Comparison of ENCODE assay signal across 15 mouse cellular contexts in genomic region chr12:26886635-26887014, GRCm38 (mm10).
DNase-seq lines count a peak whose midpoint lies in the region; ATAC-seq and TF ChIP-seq lines count a peak whose summit lies in the region.
"Had no signal": no experiment of that assay in that cellular context is flagged by ENCODE, and none has a peak within 500 bp of the region (broad histone marks: within the 10 kb centered on the region; RNA-seq: fewer than 3 reads in every experiment).

No protein-coding gene starts in this region.

- no peaks in the 10 kb centered on the region for H3K36me3 ChIP-seq in forebrain, embryonic 10.5 days (replicated peaks)
- no peaks in the 10 kb centered on the region for H3K36me3 ChIP-seq in hindbrain, embryonic 14.5 days (replicated peaks; ENCODE audit: control insufficient read depth, insufficient read depth)
- H3K36me3 ChIP-seq in midbrain, postnatal 0 days (ENCODE audit: insufficient read depth, low read length), result no peaks in the 10 kb centered on the region

- H3K27me3 ChIP-seq in forebrain, embryonic 10.5 days (ENCODE audit: poor library complexity, severe bottlenecking), result no peaks in the 10 kb centered on the region
- H3K27me3 ChIP-seq in hindbrain, embryonic 14.5 days (ENCODE audit: control insufficient read depth, insufficient read depth, low read length), result no peaks in the 10 kb centered on the region
- no peaks in the 10 kb centered on the region for H3K27me3 ChIP-seq in midbrain, postnatal 0 days (ENCODE audit: insufficient read depth, low read length)
- H3K27me3 ChIP-seq: megakaryocyte, embryonic 14.5 days; Patski had no signal

- peaks cover 52% of the 10 kb centered on the region for H3K4me1 ChIP-seq in forebrain, embryonic 10.5 days
- H3K4me1 ChIP-seq in hindbrain, embryonic 14.5 days (replicated peaks; ENCODE audit: control insufficient read depth, insufficient read depth, low read length), result peaks cover 52% of the 10 kb centered on the region
- H3K4me1 ChIP-seq in midbrain, postnatal 0 days (ENCODE audit: insufficient read depth, low read length), result peaks cover 5% of the 10 kb centered on the region; the same call in 1 of the 2 replicates
- H3K4me1 ChIP-seq: megakaryocyte, embryonic 14.5 days had no signal

- H3K9me3 ChIP-seq in forebrain, embryonic 10.5 days, result no peaks in the 10 kb centered on the region
- no peaks in the 10 kb centered on the region for H3K9me3 ChIP-seq in hindbrain, embryonic 14.5 days (ENCODE audit: control insufficient read depth, low read length)
- no peaks in the 10 kb centered on the region for H3K9me3 ChIP-seq in midbrain, postnatal 0 days (ENCODE audit: low read length)

- DNase-seq in layer of hippocampus, postnatal 10 days (ENCODE audit: low spot score in 2 of 2), result peak; percentile 15 to 34
- DNase-seq in layer of hippocampus, adult 18-20 months (ENCODE audit: low spot score in 2 of 2), result no peak
- peak; percentile 29 for DNase-seq in forebrain, embryonic 10.5 days (ENCODE audit: extremely low spot score, low spot score)
- DNase-seq in hindbrain, embryonic 14.5 days (ENCODE audit: low spot score), result no peak
- peak; percentile 51 for DNase-seq in midbrain, postnatal 0 days (ENCODE audit: low spot score)
- DNase-seq in urinary bladder, postnatal 4 days (ENCODE audit: low spot score in 2 of 2), result no peak
- no peak for DNase-seq in adipocyte (ENCODE audit: low spot score)
- DNase-seq: adrenal gland, postnatal 14 days; cerebellum, adult 11-12 months; heart, adult 2 months; kidney, postnatal 25 days; thymus, postnatal 4 days had no signal

- H3K9ac ChIP-seq in hindbrain, embryonic 14.5 days, result 0 out of 2 replicates have a peak overlapping the region, but pooled peaks have one; percentile 35
- H3K9ac ChIP-seq in midbrain, postnatal 0 days (replicated peaks; ENCODE audit: low read length, poor library complexity, severe bottlenecking), result no peak overlapping the region

- peak overlapping the region; percentile 86 for H3K27ac ChIP-seq in forebrain, embryonic 10.5 days
- H3K27ac ChIP-seq in hindbrain, embryonic 14.5 days, result peak overlapping the region; percentile 88
- peak overlapping the region; percentile 77 for H3K27ac ChIP-seq in midbrain, postnatal 0 days (ENCODE audit: low read depth, low read length)
- H3K27ac ChIP-seq: heart, adult 2 months had no signal

- peak; percentile 46; the same call in 1 of the 2 replicates for ATAC-seq in hindbrain, embryonic 14.5 days (ENCODE audit: low FRiP score)
- ATAC-seq in midbrain, postnatal 0 days (ENCODE audit: low FRiP score), result 0 out of 2 replicates have a peak, but pooled peaks have one; percentile 44
- ATAC-seq in inflammation-experienced regulatory T-cells, adult 6 months, result no peak
- ATAC-seq: Patski had no signal

- no peak overlapping the region for H3K4me3 ChIP-seq in forebrain, embryonic 10.5 days
- H3K4me3 ChIP-seq in hindbrain, embryonic 14.5 days (replicated peaks; ENCODE audit: low read length), result no peak overlapping the region
- H3K4me3 ChIP-seq in midbrain, postnatal 0 days (ENCODE audit: low read depth, low read length), result no peak overlapping the region
- H3K4me3 ChIP-seq: heart, adult 2 months; megakaryocyte, embryonic 14.5 days had no signal

- no peak for TF ChIP-seq CTCF in midbrain, postnatal 0 days (IDR thresholded peaks at IDR 0.05)

- WGBS in forebrain, embryonic 10.5 days, result 66% methylated on average over 7 of the region's 7 CpGs
- WGBS in hindbrain, embryonic 14.5 days, result 38% methylated on average over 7 of the region's 7 CpGs
- 31% methylated on average over 7 of the region's 7 CpGs for WGBS in midbrain, postnatal 0 days

- peak overlapping the region; percentile 33 for H3K4me2 ChIP-seq in hindbrain, embryonic 14.5 days (replicated peaks)
- H3K4me2 ChIP-seq in midbrain, postnatal 0 days (ENCODE audit: low read depth, low read length, poor library complexity, severe bottlenecking), result no peak overlapping the region

Comparison
In these comparisons a context has a peak if more than half of its experiments do, and no peak if none do; other contexts are left out.
1. DNase-seq: peak in layer of hippocampus, postnatal 10 days (2 of 2), forebrain, embryonic 10.5 days (single experiment) and midbrain, postnatal 0 days (single experiment); none in layer of hippocampus, adult 18-20 months (0 of 2), hindbrain, embryonic 14.5 days (single experiment), urinary bladder, postnatal 4 days (0 of 2) and adipocyte (single experiment).
2. Peak in every context shown above with its lines, with median percentiles within 50 percentile points of each other: H3K27ac ChIP-seq.